Mouse (Mus musculus): Measurements from ENCODE around the gene Ankib1.

The Ankib1 gene

GRCm38 (mm10) chr5:3646991-3647707 is 155.6 kb downstream of the Ankib1 start:
- DNase-seq (ENCODE audit: low spot score): no peak

GRCm38 (mm10) chr5:3646539-3646938 is 156.2 kb downstream of the Ankib1 start:
- DNase-seq (ENCODE audit: low spot score): no peak

- DNase-seq (ENCODE audit: low spot score): no peak
These were observed 157.4 kb downstream of the Ankib1 start for GRCm38 (mm10) chr5:3645326-3645725.

- no peak for DNase-seq (ENCODE audit: low spot score)
These were observed 158.1 kb downstream of the Ankib1 start for GRCm38 (mm10) chr5:3644621-3645020.

Measured in left cerebral cortex, adult 11 months (tissue).